Mouse (Mus musculus) liver, embryonic 11.5 days (tissue): ENCODE measurements at regions not wholly inside any gene's neighbourhood (a gene's known extent, or its start where the extent isn't known, plus 50 kb on each side); places are given as distances from the start of the nearest gene placed in this dataset.
A peak's percentile ranks its signal among the peaks of the same experiment; 100 is the strongest.

Experiments
- ATAC-seq: fragments of 200-750 bp; cut with Nextera tagmentation; replicated peaks from 2 replicates; pipeline ENCODE4 v1.8.0; 2017; ENCODE audit warnings: moderate number of reproducible peaks, mild to moderate bottlenecking, moderate TSS enrichment, moderate library complexity; ENCODE audit not compliant: low FRiP score
- DNase-seq: peaks from one replicate; pipeline ENCODE4 v3.0.0-alpha.2; 2017; ENCODE audit warnings: low spot score
- H3K27ac ChIP-seq: fragments of 300-500 bp; sonication (generic); 2 replicates; pipeline ENCODE4 v1.5.1; 2014; ENCODE audit warnings: mild to moderate bottlenecking, low read depth, low read length, control low read depth
- H3K27me3 ChIP-seq: fragments of 300-500 bp; sonication (generic); replicated peaks from 2 replicates; pipeline ENCODE4 v1.6.1; 2014; ENCODE audit warnings: low read length, mixed read lengths; ENCODE audit not compliant: control insufficient read depth, insufficient read depth
- H3K36me3 ChIP-seq: fragments of 300-500 bp; sonication (generic); 2 replicates; pipeline ENCODE4 v1.6.1; 2014; ENCODE audit warnings: mild to moderate bottlenecking, low read length, moderate library complexity, mixed read lengths; ENCODE audit not compliant: control insufficient read depth, insufficient read depth
- H3K4me1 ChIP-seq: fragments of 300-500 bp; sonication (generic); replicated peaks from 2 replicates; pipeline ENCODE4 v1.6.1; 2014; ENCODE audit warnings: low read length, mixed read lengths; ENCODE audit not compliant: control insufficient read depth, insufficient read depth
- H3K4me2 ChIP-seq: fragments of 300-500 bp; sonication (generic); 2 replicates; pipeline ENCODE4 v1.6.1; 2014; ENCODE audit warnings: mild to moderate bottlenecking, control low read depth, moderate library complexity
- H3K4me3 ChIP-seq: fragments of 300-500 bp; sonication (generic); 2 replicates; pipeline ENCODE4 v1.5.1; 2014; ENCODE audit warnings: low read depth, low read length, control low read depth
- H3K9ac ChIP-seq: fragments of 300-500 bp; sonication (generic); 2 replicates; pipeline ENCODE4 v1.6.1; 2014; ENCODE audit warnings: low read depth, low read length, control low read depth
- H3K9me3 ChIP-seq: fragments of 300-500 bp; sonication (generic); 2 replicates; pipeline ENCODE4 v1.6.1; 2016; ENCODE audit warnings: low read length, inconsistent platforms, mixed read lengths; ENCODE audit not compliant: control insufficient read depth
- WGBS: fragments of 180-500 bp; shearing (Covaris S2); extraction: QIAGEN DNeasy Blood & Tissue Kit; methylation state at CpG from one replicate; pipeline ENCODE4 v1.1.7; 2014; 5-methylcytosine and 5-hydroxymethylcytosine counted together

DNA sequence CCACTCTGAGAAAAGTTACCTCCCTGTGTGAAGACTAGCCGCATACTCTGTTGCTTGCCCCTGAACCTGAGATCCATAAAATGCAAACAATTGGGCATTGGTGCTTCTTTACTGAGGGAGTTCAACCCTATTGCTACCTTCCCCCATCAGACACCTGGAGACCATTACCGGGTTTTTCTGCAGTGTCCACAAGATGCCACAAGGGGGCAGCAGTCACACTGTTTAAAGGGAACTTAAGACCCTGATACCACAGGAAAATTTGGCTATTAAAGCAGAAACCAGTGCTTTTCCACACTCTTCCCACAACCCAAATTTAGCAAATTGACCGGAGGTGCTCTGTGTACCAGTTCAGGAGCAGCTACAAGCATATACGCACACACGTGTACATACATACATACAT lies 78.0 kb upstream of the Fzd10 start:
- WGBS = 35% methylated on average over 5 of the region's 5 CpGs
- H3K4me1 ChIP-seq = no peaks in the 10 kb centered on the region
- no peak overlapping the region for H3K4me2 ChIP-seq
- no peak overlapping the region for H3K4me3 ChIP-seq
- peak; percentile 49 for DNase-seq
- no peaks in the 10 kb centered on the region for H3K36me3 ChIP-seq
- H3K9ac ChIP-seq = no peak overlapping the region
- no peak overlapping the region for H3K27ac ChIP-seq
- 0 out of 2 replicates have a peak, but pooled peaks cover 2% of the 10 kb centered on the region for H3K27me3 ChIP-seq
- no peaks in the 10 kb centered on the region for H3K9me3 ChIP-seq
- no peak for ATAC-seq

DNA sequence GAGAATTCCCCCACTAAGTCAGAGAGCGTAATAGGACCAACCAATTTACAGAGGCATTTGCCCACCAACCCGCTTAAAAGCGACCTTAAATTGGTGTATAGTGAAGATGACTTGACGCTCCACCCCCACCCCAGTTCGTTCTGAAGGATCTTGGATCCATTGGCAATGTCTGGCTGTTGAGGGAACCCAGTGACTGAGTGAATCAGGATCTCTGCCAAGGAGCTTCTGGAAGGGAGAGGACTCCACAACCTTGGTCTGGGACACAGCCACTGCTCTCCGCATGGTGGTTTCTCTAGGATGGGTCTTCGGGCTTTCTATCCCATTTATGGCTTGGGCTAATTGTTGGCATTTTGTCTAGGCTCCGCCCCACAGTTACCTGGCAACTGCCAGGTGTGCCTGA lies 83.3 kb upstream of the Fzd10 start:
- Histone ChIP-seq H3K9ac (no peak overlapping the region), H3K4me3 (no peak overlapping the region), H3K36me3 (no peaks in the 10 kb centered on the region), H3K27me3 (no peaks in the 10 kb centered on the region), H3K27ac (no peak overlapping the region), H3K9me3 (no peaks in the 10 kb centered on the region), H3K4me1 (no peaks in the 10 kb centered on the region), H3K4me2 (no peak overlapping the region)
- DNase-seq (no peak), ATAC-seq (no peak)
- 57% methylated on average over 8 of the region's 8 CpGs for WGBS

DNA sequence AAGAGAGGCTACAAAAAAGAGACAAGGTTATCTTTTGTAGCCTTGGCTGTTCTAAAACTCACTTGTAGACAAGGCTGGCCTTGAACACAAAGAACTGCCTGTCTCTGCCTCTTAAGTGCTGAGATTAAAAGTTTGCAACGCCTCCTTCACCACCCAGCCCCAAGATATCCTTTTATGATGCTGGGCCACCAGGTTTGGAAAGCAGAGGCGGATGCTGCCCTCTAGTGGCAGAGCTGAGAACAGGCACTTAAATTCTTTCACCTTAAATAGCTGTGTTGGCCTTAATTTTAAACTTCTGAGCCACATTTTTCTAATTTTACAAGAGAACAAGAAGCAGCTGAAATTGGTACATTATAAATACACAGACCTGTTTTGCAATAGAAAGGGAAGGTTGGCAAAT lies 82.5 kb upstream of the Tmem132d start:
- Histone ChIP-seq H3K27ac (no peak overlapping the region), H3K4me2 (no peak overlapping the region), H3K9me3 (no peaks in the 10 kb centered on the region), H3K4me3 (no peak overlapping the region), H3K27me3 (no peaks in the 10 kb centered on the region), H3K4me1 (no peaks in the 10 kb centered on the region), H3K9ac (no peak overlapping the region), H3K36me3 (no peaks in the 10 kb centered on the region)
- WGBS = 2% methylated on average over 2 of the region's 2 CpGs
- ATAC-seq (no peak), DNase-seq (no peak)

DNA sequence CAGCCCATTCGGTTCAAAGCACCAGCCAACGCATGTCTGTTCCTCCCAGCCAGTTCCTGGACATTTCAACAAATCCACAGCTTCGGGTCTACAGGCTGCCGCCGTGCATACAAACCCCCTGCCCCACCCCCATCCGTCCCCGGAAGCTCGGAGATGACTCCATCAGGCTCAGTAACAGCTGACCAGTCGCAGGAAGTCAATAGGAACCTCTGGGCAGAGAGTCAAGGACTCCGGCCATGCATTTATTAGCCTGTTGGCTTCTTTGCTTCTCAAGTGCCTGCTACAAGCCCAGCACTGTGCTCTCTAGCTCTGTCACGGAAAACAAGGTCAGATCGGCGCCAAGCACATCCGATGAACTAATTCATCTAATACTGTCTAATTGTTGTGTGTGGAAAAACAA lies 80.4 kb upstream of the Tmem132d start:
- Histone ChIP-seq H3K27me3 (no peaks in the 10 kb centered on the region), H3K9ac (no peak overlapping the region), H3K4me1 (no peaks in the 10 kb centered on the region), H3K9me3 (no peaks in the 10 kb centered on the region), H3K4me3 (no peak overlapping the region), H3K4me2 (no peak overlapping the region), H3K27ac (no peak overlapping the region), H3K36me3 (no peaks in the 10 kb centered on the region)
- DNase-seq (no peak), ATAC-seq (no peak)
- WGBS = 74% methylated on average over 14 of the region's 14 CpGs

DNA sequence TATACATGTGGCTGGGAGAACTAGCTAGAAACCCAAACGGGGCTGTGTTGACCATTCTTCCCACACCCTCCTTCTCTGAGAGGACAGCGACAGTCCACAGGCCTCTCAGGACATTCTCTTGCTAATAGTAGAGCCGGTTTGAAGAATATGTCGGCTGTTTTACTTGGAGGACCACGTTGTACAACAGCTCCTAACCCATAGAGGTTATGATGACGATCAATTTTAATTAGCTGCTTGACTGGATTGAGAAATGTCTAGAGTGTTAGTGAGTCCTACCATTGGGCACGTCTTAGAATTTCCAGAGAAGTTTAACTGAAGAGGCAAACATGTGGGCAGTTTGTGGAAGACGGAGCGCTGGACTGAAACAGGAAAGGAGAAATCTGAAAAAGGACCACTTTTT lies 79.7 kb upstream of the Tmem132d start:
- no peak for DNase-seq
- no peaks in the 10 kb centered on the region for H3K9me3 ChIP-seq
- H3K27ac ChIP-seq = no peak overlapping the region
- no peak overlapping the region for H3K9ac ChIP-seq
- no peak overlapping the region for H3K4me3 ChIP-seq
- H3K4me2 ChIP-seq = no peak overlapping the region
- ATAC-seq = no peak
- 81% methylated on average over 9 of the region's 9 CpGs for WGBS
- H3K36me3 ChIP-seq = no peaks in the 10 kb centered on the region
- no peaks in the 10 kb centered on the region for H3K27me3 ChIP-seq
- no peaks in the 10 kb centered on the region for H3K4me1 ChIP-seq

DNA sequence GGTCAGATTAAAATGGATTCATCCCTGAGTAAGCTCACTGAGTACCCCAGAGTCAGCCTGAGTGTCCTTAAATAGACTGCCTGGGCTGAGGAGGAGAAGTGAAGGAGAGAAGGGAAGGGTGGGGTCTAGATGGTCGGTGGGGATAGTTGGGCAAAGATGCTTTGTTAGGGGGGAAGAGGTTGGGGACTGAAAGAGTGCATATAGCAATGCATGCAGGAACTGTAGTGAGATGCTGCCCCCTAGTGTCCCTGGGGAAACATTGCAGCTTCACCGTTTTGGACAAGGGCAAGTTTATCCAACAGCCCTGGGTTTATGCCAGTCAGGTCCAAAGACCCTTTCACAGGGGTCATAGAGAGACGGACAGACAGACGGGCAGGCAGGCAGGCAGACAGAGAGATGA lies 71.6 kb upstream of the Tmem132d start:
- Histone ChIP-seq H3K27me3 (no peaks in the 10 kb centered on the region), H3K4me2 (no peak overlapping the region), H3K36me3 (no peaks in the 10 kb centered on the region), H3K9ac (no peak overlapping the region), H3K9me3 (no peaks in the 10 kb centered on the region), H3K4me1 (no peaks in the 10 kb centered on the region), H3K27ac (no peak overlapping the region), H3K4me3 (no peak overlapping the region)
- ATAC-seq (no peak), DNase-seq (no peak)
- 7% methylated on average over 4 of the region's 4 CpGs for WGBS

DNA sequence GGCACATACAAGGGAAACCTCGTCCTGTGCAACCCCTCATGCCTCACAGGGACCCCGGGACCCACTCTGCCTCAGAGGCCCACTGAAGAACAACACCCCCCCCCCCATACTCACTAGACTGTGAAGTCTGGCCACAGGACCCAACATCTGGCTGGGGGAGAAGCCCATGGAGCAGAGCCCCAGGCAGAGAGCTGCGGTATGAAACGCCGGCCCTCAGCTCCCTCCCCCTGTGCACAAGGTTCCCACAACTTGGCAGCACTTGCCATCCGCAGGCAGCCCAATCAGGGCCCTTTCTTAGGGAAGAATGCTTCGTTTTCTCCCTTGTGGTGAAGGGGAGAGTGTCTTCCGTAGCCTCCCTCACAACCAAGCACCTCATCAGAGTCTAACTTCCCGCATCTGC lies 66.6 kb upstream of the Tmem132d start:
- 55% methylated on average over 9 of the region's 9 CpGs for WGBS
- Histone ChIP-seq H3K4me3 (no peak overlapping the region), H3K4me1 (no peaks in the 10 kb centered on the region), H3K36me3 (no peaks in the 10 kb centered on the region), H3K9ac (no peak overlapping the region), H3K27ac (no peak overlapping the region), H3K4me2 (no peak overlapping the region), H3K27me3 (no peaks in the 10 kb centered on the region), H3K9me3 (0 out of 2 replicates have a peak, but pooled peaks cover 2% of the 10 kb centered on the region)
- no peak for ATAC-seq
- no peak for DNase-seq

DNA sequence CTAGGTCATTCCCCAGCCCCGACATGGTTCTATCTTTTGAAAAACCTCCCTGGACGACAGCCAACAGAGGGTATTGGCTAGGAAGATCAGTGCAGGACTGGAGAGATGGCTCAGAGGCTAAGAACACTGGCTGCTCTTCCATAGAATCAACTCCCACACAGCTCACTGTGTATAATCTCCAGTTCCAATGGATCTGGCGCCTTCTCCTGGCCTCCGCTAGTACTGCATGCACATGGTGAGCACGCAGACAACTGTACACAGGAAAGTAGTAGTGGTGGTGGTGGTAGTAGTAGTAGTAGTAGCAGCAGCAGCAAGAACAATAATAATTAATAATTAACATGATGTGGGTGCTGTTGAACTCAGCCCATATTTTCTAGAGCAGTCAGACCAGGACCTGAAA lies 66.2 kb upstream of the Tmem132d start:
- Histone ChIP-seq H3K9me3 (0 out of 2 replicates have a peak, but pooled peaks cover 2% of the 10 kb centered on the region), H3K4me1 (no peaks in the 10 kb centered on the region), H3K4me3 (no peak overlapping the region), H3K9ac (no peak overlapping the region), H3K27ac (no peak overlapping the region), H3K36me3 (no peaks in the 10 kb centered on the region), H3K27me3 (no peaks in the 10 kb centered on the region), H3K4me2 (no peak overlapping the region)
- WGBS = 47% methylated on average over 5 of the region's 5 CpGs
- ATAC-seq = no peak
- no peak for DNase-seq

DNA sequence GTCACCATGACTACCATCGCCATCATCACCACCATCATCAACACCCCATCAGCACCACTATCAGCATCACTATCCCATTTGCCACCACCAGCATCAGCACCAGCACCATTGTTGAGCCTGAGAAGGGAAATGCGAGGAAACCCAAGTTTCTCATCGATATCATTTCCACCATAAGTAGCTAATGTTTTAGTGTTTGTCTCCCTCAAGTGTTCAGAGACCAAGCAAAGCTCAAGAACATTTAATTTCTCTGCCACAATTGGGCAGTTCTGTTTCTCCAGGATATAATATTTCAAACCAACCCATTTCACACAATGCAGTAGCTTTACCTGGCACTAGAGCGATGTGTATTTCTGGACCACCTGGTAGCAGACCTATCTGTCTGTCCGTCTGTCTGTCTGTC lies 59.7 kb upstream of the Tmem132d start:
- H3K9ac ChIP-seq = no peak overlapping the region
- WGBS = 72% methylated on average over 5 of the region's 5 CpGs
- H3K9me3 ChIP-seq = no peaks in the 10 kb centered on the region
- DNase-seq (no peak), ATAC-seq (no peak)
- H3K27ac ChIP-seq = no peak overlapping the region
- H3K36me3 ChIP-seq = no peaks in the 10 kb centered on the region
- no peaks in the 10 kb centered on the region for H3K4me1 ChIP-seq
- H3K4me2 ChIP-seq = no peak overlapping the region
- no peaks in the 10 kb centered on the region for H3K27me3 ChIP-seq
- H3K4me3 ChIP-seq = no peak overlapping the region
